Mouse (Mus musculus): ENCODE measurements around the gene Arhgap25. TPM values are rescaled to one million over a fixed set of nuclear protein-coding genes. Genes with fewer than 3 reads are reported as not detected.
A peak's percentile ranks its signal among the peaks of the same experiment; 100 is the strongest.

The Arhgap25 gene
- polyA plus RNA-seq, 1 experiment from 2014 or later, result 3.6 TPM

- H3K27ac ChIP-seq, result no peak overlapping the region
- peaks cover 9% of the 10 kb centered on the region; the same call in 1 of the 2 replicates for H3K4me1 ChIP-seq (replicated peaks)
- no peaks in the 10 kb centered on the region for H3K36me3 ChIP-seq
- H3K4me3 ChIP-seq, result no peak overlapping the region
- no peaks in the 10 kb centered on the region for H3K27me3 ChIP-seq (ENCODE audit: insufficient read depth, poor library complexity, severe bottlenecking)
- peaks cover 7% of the 10 kb centered on the region; the same call in 1 of the 2 replicates for H3K9me3 ChIP-seq
- no peak for DNase-seq (ENCODE audit: low spot score)
- WGBS, result 87% methylated on average over 7 of the region's 7 CpGs
These were observed 14.8 kb upstream of the Arhgap25 start for GRCm38 (mm10) chr6:87547836-87548235.

GRCm38 (mm10) chr6:87547431-87547830 is 14.4 kb upstream of the Arhgap25 start:
- no peak for DNase-seq (ENCODE audit: low spot score)

DNA sequence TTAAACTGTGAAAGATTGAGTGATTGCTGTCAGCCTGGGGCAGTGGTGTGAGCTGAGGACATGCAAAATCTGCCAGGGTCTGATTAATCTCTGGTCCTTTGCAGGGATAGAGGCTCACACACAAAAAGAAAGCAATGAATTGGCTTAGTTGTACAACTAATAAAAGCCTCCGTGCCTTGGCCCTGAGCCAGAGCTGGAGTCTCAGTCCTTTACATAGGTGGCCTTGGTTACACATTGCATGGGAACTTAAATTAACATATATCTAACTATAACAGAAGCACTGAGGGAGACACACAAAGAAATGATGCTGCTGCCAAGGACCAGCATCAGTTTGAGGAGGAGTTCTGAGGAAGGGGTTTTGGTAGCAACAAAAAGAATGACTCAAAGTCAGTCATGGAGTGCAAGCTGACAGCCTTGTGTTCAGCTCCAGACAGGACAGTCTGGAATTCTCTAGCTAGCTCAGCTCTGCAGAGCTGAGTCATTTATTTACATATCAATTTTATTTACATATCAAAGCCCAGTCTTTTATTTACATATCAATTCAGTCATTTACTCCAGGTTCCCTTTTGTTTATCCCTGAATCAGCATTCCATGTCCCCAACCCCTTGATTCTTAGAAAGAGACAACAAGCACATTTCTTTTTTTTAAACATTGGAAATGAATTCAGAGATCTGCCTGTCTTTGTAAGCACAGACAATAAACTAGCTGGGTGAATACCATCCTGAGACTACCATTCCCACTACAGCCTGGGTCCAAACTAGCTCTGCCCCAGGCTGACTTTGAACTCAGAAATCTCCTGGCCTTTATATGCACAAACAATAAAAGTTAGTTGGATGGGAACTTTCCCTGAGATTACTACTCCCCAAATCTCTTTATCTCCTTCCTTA is 12.5 kb upstream of the Arhgap25 start:
- Histone ChIP-seq H3K9me3 (peaks cover 7% of the 10 kb centered on the region; the same call in 1 of the 2 replicates), H3K27ac (peak overlapping the region; percentile 67), H3K27me3 (ENCODE audit: insufficient read depth, poor library complexity, severe bottlenecking) (no peaks in the 10 kb centered on the region), H3K36me3 (no peaks in the 10 kb centered on the region), H3K4me1 (replicated peaks) (peaks cover 14% of the 10 kb centered on the region), H3K4me3 (no peak overlapping the region)
- DNase-seq (ENCODE audit: low spot score), result peak; percentile 24
- 45% methylated on average over 1 of the region's 1 CpGs for WGBS

More at GRCm38 (mm10) chr6:87547431-87547830, 14.4 kb upstream of the Arhgap25 start:
- H3K36me3 ChIP-seq, result no peaks in the 10 kb centered on the region
- H3K27ac ChIP-seq, result no peak overlapping the region
- H3K4me3 ChIP-seq, result no peak overlapping the region
- H3K27me3 ChIP-seq (ENCODE audit: insufficient read depth, poor library complexity, severe bottlenecking), result no peaks in the 10 kb centered on the region
- H3K4me1 ChIP-seq (replicated peaks), result peaks cover 9% of the 10 kb centered on the region; the same call in 1 of the 2 replicates
- 88% methylated on average over 4 of the region's 4 CpGs for WGBS
- peaks cover 7% of the 10 kb centered on the region; the same call in 1 of the 2 replicates for H3K9me3 ChIP-seq

DNA sequence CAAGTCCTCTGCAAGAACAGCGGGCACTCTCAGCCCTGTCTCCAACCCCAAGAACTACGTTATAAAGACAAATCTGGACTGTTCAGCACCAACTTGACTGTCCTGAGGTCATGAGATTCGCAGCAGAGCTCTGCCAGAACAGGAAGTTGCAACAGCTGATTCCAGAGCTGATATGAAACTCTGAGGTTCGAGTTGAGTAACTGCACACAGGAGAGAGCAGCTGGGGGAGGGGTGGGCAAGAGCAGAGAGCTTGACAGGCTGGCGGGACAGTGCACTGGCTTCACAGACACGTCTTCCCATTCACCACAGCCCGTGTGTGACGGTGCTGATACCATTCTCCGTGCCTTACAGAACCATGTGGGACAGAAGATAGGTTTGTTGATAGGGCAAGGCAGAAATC is 9.0 kb upstream of the Arhgap25 start:
- Histone ChIP-seq H3K27ac (peak overlapping the region; percentile 40; the same call in 1 of the 2 replicates), H3K4me3 (no peak overlapping the region), H3K9me3 (peaks cover 7% of the 10 kb centered on the region; the same call in 1 of the 2 replicates), H3K4me1 (replicated peaks) (peaks cover 22% of the 10 kb centered on the region), H3K36me3 (no peaks in the 10 kb centered on the region), H3K27me3 (ENCODE audit: insufficient read depth, poor library complexity, severe bottlenecking) (no peaks in the 10 kb centered on the region)
- DNase-seq (ENCODE audit: low spot score), result no peak
- WGBS, result 76% methylated on average over 9 of the region's 9 CpGs

GRCm38 (mm10) chr6:87541171-87541571 is 8.1 kb upstream of the Arhgap25 start:
- Histone ChIP-seq H3K4me1 (replicated peaks) (peaks cover 22% of the 10 kb centered on the region), H3K27me3 (ENCODE audit: insufficient read depth, poor library complexity, severe bottlenecking) (no peaks in the 10 kb centered on the region), H3K36me3 (no peaks in the 10 kb centered on the region), H3K4me3 (no peak overlapping the region), H3K27ac (no peak overlapping the region), H3K9me3 (peaks cover under 1% of the 10 kb centered on the region; the same call in 1 of the 2 replicates)
- 90% methylated on average over 6 of the region's 6 CpGs for WGBS
- no peak for DNase-seq (ENCODE audit: low spot score)

- 85% methylated on average over 15 of the region's 15 CpGs for WGBS
- Histone ChIP-seq H3K4me3 (no peak overlapping the region), H3K36me3 (no peaks in the 10 kb centered on the region), H3K27me3 (ENCODE audit: insufficient read depth, poor library complexity, severe bottlenecking) (no peaks in the 10 kb centered on the region), H3K4me1 (replicated peaks) (peaks cover 13% of the 10 kb centered on the region), H3K27ac (no peak overlapping the region), H3K9me3 (no peaks in the 10 kb centered on the region)
- DNase-seq (ENCODE audit: low spot score), result no peak
These were observed 5.6 kb upstream of the Arhgap25 start for GRCm38 (mm10) chr6:87538376-87539270.

DNA sequence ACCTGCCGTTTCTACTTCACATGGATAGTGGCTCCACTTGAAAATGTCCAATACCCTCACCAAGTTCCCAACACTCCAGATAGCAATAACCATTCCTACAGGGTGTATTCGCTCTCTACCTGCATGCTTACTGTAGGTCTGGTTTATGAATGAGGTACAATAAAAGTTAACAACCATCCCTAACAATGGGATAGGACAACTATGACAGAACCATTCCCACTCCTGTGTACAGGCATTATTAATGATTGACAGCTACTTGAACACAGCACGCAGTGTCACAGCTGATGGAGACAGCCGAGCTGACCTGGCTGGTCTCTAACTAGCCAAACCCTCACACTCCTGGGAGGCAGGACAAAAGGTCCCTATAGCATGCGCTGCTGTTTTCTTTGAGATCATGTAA is 4.6 kb upstream of the Arhgap25 start:
- no peaks in the 10 kb centered on the region for H3K9me3 ChIP-seq
- no peak overlapping the region for H3K4me3 ChIP-seq
- no peak overlapping the region for H3K27ac ChIP-seq
- H3K4me1 ChIP-seq (replicated peaks), result peaks cover 13% of the 10 kb centered on the region
- H3K27me3 ChIP-seq (ENCODE audit: insufficient read depth, poor library complexity, severe bottlenecking), result no peaks in the 10 kb centered on the region
- no peak for DNase-seq (ENCODE audit: low spot score)
- no peaks in the 10 kb centered on the region for H3K36me3 ChIP-seq
- 79% methylated on average over 5 of the region's 5 CpGs for WGBS

- no peaks in the 10 kb centered on the region for H3K9me3 ChIP-seq
- 69% methylated on average over 8 of the region's 8 CpGs for WGBS
- DNase-seq (ENCODE audit: low spot score), result no peak
These were observed 3.2 kb upstream of the Arhgap25 start for GRCm38 (mm10) chr6:87536270-87536669.

GRCm38 (mm10) chr6:87535651-87536050 is 2.6 kb upstream of the Arhgap25 start:
- H3K9me3 ChIP-seq, result no peaks in the 10 kb centered on the region
- 84% methylated on average over 9 of the region's 9 CpGs for WGBS
- H3K36me3 ChIP-seq, result no peaks in the 10 kb centered on the region
- H3K27me3 ChIP-seq (ENCODE audit: insufficient read depth, poor library complexity, severe bottlenecking), result no peaks in the 10 kb centered on the region
- DNase-seq (ENCODE audit: low spot score), result no peak
- H3K4me3 ChIP-seq, result no peak overlapping the region
- no peak overlapping the region for H3K27ac ChIP-seq
- peaks cover 9% of the 10 kb centered on the region for H3K4me1 ChIP-seq (replicated peaks)

More at GRCm38 (mm10) chr6:87536270-87536669, 3.2 kb upstream of the Arhgap25 start:
- Histone ChIP-seq H3K36me3 (no peaks in the 10 kb centered on the region), H3K4me3 (no peak overlapping the region), H3K4me1 (replicated peaks) (peaks cover 9% of the 10 kb centered on the region), H3K27me3 (ENCODE audit: insufficient read depth, poor library complexity, severe bottlenecking) (no peaks in the 10 kb centered on the region), H3K27ac (no peak overlapping the region)

- no peak for DNase-seq (ENCODE audit: low spot score)
- no peak overlapping the region for H3K27ac ChIP-seq
- H3K4me3 ChIP-seq, result no peak overlapping the region
- peaks cover 3% of the 10 kb centered on the region for H3K4me1 ChIP-seq (replicated peaks)
- H3K27me3 ChIP-seq (ENCODE audit: insufficient read depth, poor library complexity, severe bottlenecking), result no peaks in the 10 kb centered on the region
- WGBS, result 87% methylated on average over 9 of the region's 9 CpGs
- no peaks in the 10 kb centered on the region for H3K36me3 ChIP-seq
- no peaks in the 10 kb centered on the region for H3K9me3 ChIP-seq
These were observed 2.0 kb upstream of the Arhgap25 start for GRCm38 (mm10) chr6:87534855-87535575.

DNA sequence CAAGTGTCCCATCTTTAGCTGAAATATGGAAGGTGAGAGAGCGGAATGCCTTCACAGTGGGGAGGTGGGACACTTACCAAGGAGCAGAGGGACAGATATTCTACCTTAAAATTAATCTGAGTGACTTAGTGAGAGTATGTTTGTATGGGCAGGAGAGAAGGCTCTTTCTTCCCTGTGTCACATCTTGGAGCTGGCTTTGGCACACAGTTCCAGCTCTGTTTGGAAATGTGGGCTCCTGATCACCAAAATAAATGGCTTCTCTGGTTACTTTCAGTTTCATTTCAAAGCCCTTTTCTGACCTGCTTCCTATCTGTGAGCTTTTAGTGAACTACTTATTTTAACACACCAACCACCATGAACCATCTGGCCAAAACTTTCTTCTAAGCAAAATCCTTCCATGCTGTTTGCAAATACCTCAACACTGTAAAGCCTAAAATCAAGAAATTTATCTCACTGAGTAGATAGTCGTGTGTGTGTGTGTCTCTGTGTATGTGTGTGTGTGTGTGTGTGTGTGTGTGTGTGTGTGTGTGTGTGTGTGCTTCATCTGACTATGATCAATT is 1.5 kb downstream of the Arhgap25 start:
- Histone ChIP-seq H3K36me3 (no peaks in the 10 kb centered on the region), H3K4me3 (no peak overlapping the region), H3K9me3 (no peaks in the 10 kb centered on the region), H3K27ac (no peak overlapping the region), H3K4me1 (replicated peaks) (no peaks in the 10 kb centered on the region), H3K27me3 (ENCODE audit: insufficient read depth, poor library complexity, severe bottlenecking) (no peaks in the 10 kb centered on the region)
- no peak for DNase-seq (ENCODE audit: low spot score)
- 87% methylated on average over 2 of the region's 2 CpGs for WGBS

DNA sequence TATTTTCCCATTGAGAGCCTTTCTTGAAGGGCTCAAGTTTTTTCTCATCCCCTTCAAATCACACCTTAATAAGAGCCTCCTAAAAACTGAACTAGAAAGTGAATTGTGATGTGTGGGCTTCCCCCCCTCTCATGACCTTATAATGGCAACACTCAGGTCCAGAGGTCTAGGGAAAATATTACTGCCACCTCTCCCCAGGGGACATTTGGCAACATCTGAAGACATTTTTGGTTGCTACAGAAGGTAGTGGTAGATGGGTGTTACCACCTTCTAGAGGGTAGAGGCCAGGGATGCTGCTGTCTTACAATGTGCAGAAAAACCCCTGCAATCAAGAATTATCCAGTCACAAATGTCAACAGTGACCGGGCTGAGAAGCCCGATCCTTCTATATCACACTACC is 2.7 kb downstream of the Arhgap25 start:
- no peaks in the 10 kb centered on the region for H3K9me3 ChIP-seq
- no peak for DNase-seq (ENCODE audit: low spot score)
- H3K4me1 ChIP-seq (replicated peaks), result no peaks in the 10 kb centered on the region
- 87% methylated on average over 2 of the region's 2 CpGs for WGBS
- no peaks in the 10 kb centered on the region for H3K27me3 ChIP-seq (ENCODE audit: insufficient read depth, poor library complexity, severe bottlenecking)
- no peaks in the 10 kb centered on the region for H3K36me3 ChIP-seq
- no peak overlapping the region for H3K27ac ChIP-seq
- H3K4me3 ChIP-seq, result no peak overlapping the region
